Mouse (Mus musculus) retina, adult 2 months (tissue): Measurements from ENCODE around the gene Dtd2.

ENCODE experiments used
- DNase-seq: peaks from one replicate; pipeline ENCODE4 v3.0.0-alpha.2; 2012; ENCODE audit warnings: low read depth, low spot score

Gene Dtd2

DNA sequence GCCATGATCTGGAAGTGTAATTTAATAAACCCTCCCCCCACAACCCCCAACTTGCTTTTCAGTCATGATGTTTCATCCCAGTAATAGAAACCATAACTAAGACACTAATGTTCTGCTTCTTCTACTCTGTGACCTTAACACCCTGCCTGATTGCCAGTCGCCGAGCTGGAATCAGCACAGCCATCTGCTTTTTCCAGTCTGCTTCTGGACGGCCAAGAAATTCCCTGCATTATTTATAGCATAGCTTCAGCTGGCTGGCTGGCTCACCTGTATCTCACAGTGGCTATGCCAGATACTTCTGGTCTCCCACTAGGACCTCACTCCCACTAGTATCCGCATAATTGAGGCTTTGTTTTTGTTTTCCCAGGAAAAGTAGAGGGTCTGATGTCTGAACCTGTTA, 20.5 kb downstream of the Dtd2 start:
- DNase-seq, result no peak

DNA sequence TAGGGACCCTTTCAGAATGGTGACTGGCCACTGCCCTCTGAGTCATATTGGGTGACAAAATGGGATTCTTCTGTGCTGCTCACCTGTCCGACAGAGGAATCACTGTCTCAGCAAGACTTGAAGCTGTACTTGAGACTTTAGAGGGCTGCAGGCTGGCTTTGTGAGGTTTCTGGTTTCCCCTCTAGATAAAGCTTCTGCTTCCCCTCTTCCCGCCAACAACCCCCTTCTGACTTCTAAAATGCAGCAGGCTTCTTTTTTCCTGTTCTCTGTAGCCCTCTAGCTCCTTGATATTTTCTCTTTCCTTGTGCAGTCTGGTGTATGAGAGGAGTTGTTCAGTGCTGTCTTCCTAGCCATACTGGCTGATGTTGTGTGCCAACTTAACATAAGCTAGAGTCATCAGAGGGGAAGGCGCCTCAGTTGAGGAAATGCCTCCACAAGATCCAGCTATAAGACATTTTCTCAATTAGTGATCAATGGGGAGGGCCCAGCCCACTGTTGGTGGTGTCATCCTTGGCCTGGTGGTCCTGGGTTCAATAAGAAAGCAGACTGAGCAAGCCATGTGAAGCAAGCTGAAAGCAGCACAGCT, 21.0 kb downstream of the Dtd2 start:
- DNase-seq, result no peak

DNA sequence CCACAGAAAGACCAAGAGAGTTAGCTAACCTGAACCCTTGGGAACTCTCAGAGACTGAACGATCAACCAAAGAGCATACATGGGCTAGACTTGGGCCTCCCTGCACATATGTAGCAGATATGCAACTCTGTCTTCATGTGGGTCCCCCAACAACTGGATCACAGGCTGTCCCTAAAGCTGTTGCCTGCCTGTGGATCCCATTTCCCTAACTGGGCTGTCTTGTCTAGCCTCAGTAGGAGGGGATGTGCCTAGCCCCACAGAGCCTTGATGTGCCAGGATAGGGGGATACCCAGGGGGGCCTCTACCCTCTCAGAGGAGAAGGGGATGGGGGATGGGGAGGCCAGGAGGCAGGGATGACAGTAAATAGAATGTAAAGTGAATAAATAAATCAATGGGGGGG, 22.7 kb downstream of the Dtd2 start:
- no peak for DNase-seq

DNA sequence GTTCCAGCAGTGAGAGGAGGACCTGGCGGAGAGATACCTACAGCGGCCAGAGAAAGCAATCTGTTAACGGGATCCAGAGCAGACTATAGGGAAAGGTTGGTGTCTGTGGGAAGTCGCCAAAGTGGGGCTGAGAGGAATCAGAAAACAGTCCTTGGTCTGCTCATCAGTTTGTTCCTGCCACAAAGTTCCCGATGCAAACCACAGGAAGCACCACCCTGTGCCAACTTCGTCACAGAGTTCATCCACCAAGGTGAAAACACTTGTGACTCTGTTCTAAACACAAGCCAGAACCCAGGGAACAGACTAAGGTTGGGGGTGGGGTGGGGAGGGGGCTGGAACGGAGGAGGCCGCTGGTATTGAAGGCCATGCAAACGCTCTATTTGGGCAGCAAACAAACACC, 29.8 kb downstream of the Dtd2 start:
- DNase-seq, result no peak

GRCm38 (mm10) chr12:51974381-51974780, 31.9 kb downstream of the Dtd2 start:
- no peak for DNase-seq

- no peak for DNase-seq
Observed at GRCm38 (mm10) chr12:51972269-51973065, 33.8 kb downstream of the Dtd2 start.

DNA sequence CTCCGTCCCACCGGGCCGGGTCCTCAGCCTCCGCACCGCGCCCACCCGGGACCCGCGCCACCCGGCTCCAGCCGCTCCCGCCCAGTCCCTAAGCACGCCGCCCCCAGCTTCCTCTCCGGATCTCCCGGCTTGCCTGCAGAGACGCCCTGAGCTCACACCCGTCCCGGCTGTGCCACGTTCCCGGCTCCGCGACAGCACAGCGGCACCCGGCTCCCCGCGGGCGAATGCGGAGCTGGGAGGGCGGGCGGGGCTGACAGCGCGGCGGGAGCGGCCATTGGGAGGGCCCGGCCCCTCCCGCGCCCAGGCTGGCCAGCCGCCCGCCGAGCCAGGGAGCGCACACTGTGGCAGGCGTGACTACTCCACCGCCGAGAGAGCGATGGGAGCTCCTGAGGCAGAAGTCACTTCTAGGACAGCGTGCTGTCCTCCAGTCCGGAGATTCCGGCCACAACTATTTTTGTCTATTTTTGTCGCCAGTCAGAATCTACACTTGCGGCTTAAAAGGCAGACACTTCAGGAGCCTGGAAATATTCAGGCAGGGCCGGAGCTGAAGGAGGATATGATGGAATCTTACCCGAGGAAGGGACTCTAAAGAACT, 35.1 kb downstream of the Dtd2 start, which contains the start of gene Heatr5a:
TSS of gene Heatr5a (minus strand) at position 252 of the 595 bp plus-strand sequence.
- DNase-seq, result peak; percentile 64

- no peak for DNase-seq
Observed at GRCm38 (mm10) chr12:51970352-51971069, 35.8 kb downstream of the Dtd2 start.

DNA sequence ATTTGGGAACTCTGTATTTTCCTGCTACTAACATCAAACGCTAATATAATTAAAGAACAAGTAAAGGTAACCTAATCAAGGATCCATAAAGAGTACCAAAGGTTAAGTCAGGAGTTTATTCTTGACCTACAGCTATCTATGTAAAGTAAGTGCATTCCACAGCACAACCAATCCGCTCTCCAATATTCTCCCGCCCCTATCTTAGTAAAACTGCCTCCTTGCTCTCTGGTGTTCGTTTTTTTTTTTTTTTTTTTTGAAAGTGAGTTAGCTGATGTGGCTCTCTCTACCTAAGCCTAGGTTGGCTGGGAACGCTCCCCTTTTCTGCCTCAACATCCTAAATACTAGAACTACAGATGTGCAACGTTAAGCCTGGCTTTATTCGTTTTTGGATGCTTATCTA, 36.4 kb downstream of the Dtd2 start:
- no peak for DNase-seq

DNA sequence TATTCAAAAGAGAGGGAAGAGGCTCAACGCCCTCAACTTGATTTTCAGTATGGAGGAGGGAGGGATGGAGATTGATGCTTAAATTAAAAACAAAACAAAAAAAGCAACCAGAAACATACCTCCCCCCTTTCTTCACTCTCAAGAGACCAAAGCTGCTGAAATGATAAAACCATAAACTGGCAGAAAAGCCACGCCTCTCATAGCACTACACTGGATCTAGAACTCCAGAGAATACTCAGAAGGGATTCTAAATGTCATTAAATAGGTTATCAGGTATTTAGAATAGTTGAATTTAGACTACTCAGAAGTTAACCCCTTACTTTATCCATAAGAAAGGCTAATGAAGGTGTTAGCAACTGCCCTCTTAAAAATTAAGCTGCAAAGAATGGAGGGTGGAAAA, 37.2 kb downstream of the Dtd2 start:
- no peak for DNase-seq

- no peak for DNase-seq
Observed at GRCm38 (mm10) chr12:51967915-51968595, 38.2 kb downstream of the Dtd2 start.

DNA sequence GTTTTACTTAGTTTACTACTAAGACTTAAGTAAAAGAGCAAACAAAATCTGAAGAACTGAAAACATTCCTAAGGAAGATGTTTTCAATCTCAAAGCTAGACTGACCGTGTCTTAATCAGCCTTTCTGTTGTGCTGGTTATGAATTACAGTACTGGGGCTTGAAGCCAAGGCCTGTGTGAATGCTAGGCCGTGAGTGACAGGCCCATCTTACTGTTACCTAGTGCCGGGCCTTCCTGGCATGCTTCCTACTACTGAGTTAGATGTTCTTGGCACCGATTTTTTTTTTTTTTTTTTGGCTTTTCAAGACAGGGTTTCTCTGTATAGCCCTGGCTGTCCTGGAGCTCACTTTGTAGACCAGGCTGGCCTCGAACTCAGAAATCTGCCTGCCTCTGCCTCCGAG, 48.7 kb downstream of the Dtd2 start:
- no peak for DNase-seq

DNA sequence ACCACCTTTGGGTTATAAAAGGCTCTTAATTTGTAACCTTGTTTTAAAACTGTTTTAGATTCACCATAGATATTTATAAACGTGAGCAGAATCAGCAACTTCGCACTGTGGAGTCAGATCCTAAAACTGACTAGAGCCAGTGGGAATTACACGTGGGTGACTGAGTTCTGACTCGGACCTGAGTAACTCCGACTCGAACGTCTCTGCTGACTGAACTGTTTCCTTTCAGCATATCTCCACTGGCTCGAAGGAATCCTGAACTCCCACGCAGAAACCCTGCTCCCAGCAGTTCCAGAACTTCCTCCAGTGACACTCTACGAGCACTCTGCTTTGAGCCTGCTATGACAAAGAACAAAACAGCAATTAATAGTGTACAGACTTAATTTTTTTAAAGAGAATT, 54.0 kb downstream of the Dtd2 start:
- DNase-seq, result no peak

DNA sequence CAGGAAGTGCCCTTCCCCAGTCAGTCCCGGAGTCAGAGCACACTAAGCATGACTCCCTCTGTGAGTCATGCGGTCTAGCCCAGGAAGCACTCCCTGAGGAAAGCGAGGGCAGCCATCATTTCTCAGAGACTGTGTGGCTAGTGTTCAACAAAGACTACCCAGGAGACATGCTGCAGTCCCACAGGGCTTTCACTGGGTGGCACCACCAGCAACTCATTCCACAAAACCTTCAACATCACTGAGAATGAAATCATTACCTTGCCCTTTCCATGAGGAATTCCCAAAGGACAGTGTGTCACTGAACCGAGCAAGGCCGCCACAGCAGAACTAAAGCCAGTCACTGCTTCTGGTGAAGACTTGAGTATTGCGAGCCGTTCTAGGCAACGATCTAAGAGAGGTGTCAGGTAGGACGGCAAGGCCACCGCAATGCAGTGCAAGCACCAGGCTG, 58.8 kb downstream of the Dtd2 start:
- DNase-seq, result no peak

- DNase-seq, result no peak
Observed at GRCm38 (mm10) chr12:51945331-51945730, 61.0 kb downstream of the Dtd2 start.

DNA sequence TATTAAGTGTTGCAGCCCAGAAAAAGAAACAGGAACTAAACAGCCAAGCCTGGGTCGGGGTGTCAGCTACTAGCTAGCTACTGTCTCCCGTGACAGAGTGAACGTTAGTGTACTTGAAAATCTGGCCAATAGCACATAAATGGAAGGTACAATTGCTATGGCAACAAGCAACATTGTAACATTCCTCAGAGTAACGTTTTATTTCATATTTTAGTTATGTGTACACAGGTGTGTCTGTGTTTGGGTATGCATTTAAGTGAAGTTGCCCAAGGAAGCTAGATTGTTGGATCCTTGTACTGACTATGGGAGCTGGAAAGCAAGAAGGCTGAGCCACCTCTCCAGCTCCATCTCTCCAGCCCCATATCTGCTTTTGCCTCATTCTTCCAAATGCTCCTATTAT, 66.5 kb downstream of the Dtd2 start:
- no peak for DNase-seq
